Mouse (Mus musculus): ENCODE measurements around the gene Sigmar1. TPM values are rescaled to one million over a fixed set of nuclear protein-coding genes. Genes with fewer than 3 reads are reported as not detected.
"Not testable (repeated sequence)": the region's sequence is repeated elsewhere in the genome, so short reads cannot be mapped to it uniquely, and the experiment has no call there.

Gene Sigmar1
- 10 to 100 TPM; 36.9 to 44.0 TPM for total RNA-seq (2021)
- long read RNA-seq, transcript Sigmar1-201 (4 exons, 1,640 nt): major isoform, 16 of 36 reads
- long read RNA-seq, partial matches to known transcripts: 7 of 36 reads
- long read RNA-seq, other reads (novel, unspliced or antisense): 9 of 36 reads

GRCm38 (mm10) chr4:41755338-41756305 is at the start of gene Sigmar1:
Sigmar1 (minus strand) TSS chr4:41756157.
- DNase-seq (ENCODE audit: low spot score in 2 of 2): peak; percentile 70 to 87

DNA sequence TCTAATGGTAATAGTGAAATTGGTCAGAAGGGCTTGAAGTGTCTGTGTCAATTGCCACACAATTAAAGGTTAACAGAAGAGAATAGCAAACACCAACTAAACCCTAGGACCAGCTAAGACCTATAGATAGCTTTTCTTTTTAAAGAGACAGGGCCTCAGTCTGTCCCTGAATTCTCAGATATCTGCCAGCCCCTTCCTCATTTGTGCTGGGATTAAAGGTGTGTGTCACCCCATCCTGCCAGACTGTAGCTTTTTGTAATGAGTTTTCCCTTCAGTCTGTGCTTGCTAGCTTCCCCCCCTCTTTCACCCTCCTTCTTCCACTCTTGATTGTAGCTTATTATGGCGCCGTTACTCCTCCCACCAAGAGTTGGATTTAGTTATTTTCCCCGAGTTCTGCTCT is 27.2 kb upstream of the Sigmar1 start:
- DNase-seq (ENCODE audit: low spot score in 2 of 2): not testable (repeated sequence)

DNA sequence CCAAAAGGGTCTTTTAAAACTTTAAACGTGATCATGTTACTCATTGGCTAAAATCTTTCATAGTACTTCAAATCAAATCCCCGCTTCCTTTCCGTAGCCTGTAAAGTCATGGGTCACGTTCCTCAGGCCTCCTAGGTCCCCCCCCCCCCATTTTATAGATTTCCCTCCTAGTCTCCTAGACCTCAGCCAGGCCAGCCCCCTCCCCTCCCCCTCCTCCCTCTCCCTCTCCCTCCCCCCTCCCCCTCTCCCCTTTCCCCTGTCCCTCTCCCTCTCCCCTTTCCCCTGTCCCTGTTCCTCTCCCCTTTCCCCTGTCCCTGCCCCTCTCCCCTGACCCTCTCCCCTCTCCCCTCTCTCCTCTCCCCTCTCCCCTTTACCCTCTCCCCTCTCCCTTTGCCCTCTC is 26.8 kb upstream of the Sigmar1 start:
- not testable (repeated sequence) for DNase-seq (ENCODE audit: low spot score in 2 of 2)

DNA sequence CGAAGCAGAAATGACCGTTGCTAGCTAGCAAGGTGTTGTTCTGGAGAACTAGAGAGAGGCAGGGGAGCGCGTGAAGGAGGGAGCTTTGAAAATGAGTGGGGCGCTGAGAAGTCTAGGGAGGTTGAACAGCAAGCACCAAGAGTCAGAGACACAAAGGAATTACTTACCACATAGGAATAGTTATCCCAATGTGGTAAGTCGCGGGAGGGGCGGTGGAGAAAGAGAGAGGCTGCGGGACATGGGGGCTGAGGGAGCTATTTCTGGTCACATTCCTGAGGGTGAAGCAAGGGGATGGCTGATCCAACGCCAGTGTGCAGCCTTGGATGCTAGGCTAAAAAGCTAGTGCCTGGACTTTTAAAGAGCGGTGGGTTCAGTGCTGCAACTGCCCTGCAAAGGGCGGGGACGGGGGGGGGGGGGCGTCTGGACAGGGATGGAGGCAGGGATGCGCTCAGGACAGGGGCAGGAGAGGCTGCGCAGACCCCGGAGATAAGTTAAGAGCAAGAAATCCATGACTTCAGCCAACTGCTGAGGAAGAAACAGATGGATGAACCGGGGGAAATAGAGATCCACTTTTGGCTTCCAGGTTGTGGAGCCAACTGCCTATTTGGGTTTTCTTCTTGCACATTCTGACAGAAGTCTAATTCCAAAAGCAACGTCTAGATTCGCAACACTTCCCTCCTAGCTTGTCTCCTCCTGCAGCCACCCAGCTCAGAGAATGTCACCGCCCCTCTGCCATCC is 26.0 kb upstream of the Sigmar1 start:
- DNase-seq (ENCODE audit: low spot score in 2 of 2): peak in 1 of 2 experiments; percentile 46

DNA sequence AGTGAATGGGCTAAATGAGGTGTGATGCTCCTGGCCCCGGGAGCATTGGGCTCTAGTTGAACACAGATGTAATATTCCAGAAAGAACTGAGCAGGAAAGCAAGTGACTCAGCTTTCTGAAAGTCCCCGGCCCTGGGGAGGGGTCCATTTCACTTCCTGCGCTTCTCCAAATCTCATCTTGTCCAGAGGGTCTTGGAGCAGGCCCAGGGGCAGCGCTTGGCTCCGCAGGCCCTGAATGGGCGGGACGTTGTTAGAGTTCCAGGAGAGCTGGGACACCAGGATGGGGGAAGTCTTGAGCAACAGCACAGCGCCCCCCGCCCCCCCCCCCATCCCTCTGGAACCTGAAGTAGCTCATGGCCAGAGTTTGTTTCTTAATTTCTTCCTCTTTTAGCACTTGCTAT is 25.3 kb upstream of the Sigmar1 start:
- not testable (repeated sequence) for DNase-seq (ENCODE audit: low spot score in 2 of 2)

DNA sequence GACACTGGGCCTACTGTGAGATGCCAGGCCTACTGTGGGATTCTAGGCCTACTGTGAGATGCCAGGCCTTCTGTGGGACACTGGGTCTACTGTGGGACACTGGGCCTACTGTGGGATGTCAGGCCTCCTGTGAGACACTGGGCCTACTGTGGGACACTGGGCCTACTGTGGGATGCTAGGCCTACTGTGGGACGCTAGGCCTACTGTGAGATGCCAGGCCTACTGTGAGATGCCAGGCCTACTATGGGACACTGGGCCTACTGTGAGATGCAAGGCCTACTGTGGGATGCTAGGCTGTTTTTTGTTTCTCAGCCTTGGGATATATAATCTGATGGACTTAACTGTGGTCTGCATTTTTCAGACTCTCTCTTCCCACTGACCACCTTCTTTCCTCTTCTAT is 19.9 kb upstream of the Sigmar1 start:
- DNase-seq (ENCODE audit: low spot score in 2 of 2): not testable (repeated sequence)

GRCm38 (mm10) chr4:41774506-41774905 is 18.5 kb upstream of the Sigmar1 start:
- DNase-seq (ENCODE audit: low spot score in 2 of 2): not testable (repeated sequence)

GRCm38 (mm10) chr4:41774002-41774401 is 18.0 kb upstream of the Sigmar1 start, which contains the start of gene Ccl27a:
Ccl27a (minus strand) TSS chr4:41774247.
- DNase-seq (ENCODE audit: low spot score in 2 of 2): peak; percentile 79 to 85

DNA sequence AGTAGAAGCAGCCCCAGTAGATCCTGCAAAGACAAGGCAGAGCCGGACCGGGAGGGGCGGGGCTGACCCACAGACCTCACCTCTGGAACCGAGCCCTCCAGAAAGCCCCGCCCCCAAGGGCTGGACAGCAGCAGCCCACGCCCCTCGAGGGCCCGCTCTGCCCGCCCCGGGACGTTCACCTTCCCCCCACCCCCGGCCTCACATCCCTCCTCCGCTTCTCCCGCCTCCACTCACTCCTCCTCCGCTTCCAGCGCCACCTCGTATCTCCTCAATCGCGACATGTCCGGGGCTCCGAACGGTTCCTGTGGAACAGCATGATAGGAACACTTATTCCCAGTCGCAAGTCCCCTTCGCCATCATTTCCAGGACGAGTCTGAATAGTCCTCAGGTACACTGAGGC is 17.5 kb upstream of the Sigmar1 start:
- peak in 1 of 2 experiments; percentile 39 for DNase-seq (ENCODE audit: low spot score in 2 of 2)

GRCm38 (mm10) chr4:41772946-41773345 is 17.0 kb upstream of the Sigmar1 start:
- not testable (repeated sequence) for DNase-seq (ENCODE audit: low spot score in 2 of 2)

GRCm38 (mm10) chr4:41767301-41767700 is 11.3 kb upstream of the Sigmar1 start:
- DNase-seq (ENCODE audit: low spot score in 2 of 2): not testable (repeated sequence)

DNA sequence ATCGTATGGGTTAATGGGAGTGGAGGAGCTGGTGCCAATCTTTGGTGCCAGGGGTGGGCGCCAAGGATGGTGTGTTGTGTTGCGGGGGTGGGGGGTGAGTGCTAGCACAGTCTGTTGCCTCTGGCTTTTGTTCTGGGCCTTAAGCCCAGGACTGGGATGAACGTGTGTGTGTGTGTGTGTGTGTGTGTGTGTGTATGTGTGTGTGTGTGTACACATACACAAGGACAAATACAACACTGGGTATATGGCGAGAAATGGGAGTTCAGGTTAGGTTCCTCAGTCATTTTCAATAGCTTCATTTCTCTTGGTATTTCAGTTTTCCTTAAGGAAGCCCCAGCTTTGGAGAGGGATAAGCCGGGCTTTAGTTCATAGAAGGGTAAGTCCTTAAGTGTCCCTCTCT is 7.2 kb upstream of the Sigmar1 start:
- DNase-seq (ENCODE audit: low spot score in 2 of 2): not testable (repeated sequence)

GRCm38 (mm10) chr4:41762688-41763114 is 6.7 kb upstream of the Sigmar1 start:
- DNase-seq (ENCODE audit: low spot score in 2 of 2): not testable (repeated sequence)

DNA sequence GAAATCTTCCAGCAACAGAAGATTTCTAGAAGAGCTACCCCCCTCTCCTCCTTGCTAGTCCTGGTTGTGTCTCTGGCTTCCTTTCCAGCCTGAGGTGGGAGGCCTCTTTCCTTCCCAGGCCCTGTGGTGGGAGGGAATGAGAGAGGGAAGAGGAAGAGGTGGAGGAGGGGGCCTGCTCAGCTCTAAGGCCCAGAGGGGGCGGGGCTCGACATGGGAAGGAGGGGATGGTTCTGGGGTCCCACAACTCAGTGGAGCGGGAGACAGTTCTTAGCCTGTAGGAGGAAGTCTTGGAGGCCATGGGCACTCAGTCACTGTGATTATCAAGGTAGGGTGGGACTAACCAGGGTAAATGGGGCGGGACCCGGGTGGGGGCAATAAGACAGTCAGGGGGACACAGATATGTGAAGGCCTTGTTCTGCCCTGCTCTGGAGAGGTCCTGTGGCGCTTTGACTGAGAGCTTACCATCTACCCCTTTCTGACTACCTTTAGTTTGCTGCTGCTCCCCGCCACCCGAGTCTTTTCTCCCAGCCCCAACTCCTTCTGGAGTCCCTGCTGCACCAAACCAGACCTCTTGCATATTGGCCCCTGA is 6.2 kb upstream of the Sigmar1 start:
- DNase-seq (ENCODE audit: low spot score in 2 of 2): no peak

- DNase-seq (ENCODE audit: low spot score in 2 of 2): no peak
Measured at GRCm38 (mm10) chr4:41761680-41762079, 5.7 kb upstream of the Sigmar1 start.

DNA sequence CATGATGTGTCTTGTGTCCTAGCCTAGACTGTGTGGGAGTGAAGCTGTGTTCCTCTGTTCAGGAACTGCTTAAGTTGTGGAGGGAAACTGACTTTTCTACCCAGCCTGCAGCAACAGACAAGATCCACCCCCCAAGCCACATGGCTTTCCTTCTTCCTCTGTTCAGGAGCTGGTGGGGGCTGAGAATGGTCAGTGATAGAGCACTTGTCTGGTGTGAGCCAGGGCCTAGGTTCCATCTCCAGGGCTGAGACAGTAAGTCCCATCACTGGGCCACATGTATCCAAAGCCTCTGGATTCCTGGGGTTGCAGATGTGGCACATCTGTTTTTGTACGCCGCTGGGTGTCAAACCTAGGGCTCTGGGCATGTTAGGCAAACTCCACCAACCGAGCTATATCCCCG is 5.0 kb upstream of the Sigmar1 start:
- DNase-seq (ENCODE audit: low spot score in 2 of 2): no peak

GRCm38 (mm10) chr4:41760288-41760721 is 4.3 kb upstream of the Sigmar1 start:
- DNase-seq (ENCODE audit: low spot score in 2 of 2): peak; percentile 59 to 74

DNA sequence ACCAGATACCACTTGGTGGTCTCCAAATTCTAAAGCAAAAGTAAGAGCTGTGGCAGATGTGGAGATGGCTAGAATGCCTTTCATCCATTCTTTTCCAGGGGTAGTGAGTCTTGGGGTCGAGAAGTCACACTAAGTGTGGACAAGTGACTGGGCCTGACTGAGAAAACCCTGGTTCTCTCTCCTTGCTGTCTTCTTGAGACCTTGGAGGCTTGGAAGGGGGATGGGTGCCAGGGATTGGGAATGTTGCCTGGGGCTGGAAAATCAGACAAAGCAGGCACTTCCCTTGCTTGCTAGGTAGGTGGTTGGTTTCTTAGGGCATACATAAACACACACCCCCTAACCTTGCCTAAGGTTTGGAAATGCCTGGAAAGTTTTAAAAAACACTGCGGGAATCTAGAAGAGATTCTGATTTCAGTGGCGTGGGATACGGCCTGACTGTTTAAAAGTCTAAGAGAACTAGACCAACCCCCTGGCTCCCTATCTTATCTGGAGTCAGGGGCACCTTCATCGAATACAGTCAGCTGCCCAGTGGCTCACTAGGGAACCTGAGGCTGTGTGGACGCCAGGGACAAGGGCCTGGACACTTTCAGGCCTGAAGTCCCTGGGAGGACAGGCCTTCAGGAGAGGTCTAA is 3.8 kb upstream of the Sigmar1 start:
- DNase-seq (ENCODE audit: low spot score in 2 of 2): no peak

DNA sequence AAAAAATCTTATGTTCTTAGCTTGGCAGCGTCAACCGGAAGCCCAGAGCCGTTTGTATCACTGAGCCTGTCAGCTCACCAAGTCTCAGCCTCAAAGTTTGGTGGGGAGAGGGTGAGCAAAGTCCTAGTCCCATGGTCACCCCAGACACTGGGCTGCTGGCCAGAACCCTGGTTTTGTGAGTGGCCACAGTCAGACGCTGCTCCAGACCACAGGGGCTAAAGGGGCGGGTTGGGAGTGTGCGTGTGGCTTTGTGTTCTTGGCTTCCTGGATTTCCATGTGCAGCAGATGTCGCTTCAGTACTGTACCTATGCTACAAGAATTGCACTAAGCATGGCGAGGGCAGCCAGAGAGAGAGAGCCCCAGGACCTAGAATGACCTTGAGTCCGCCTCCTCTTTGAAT is 3.2 kb upstream of the Sigmar1 start:
- DNase-seq (ENCODE audit: low spot score in 2 of 2): no peak

DNA sequence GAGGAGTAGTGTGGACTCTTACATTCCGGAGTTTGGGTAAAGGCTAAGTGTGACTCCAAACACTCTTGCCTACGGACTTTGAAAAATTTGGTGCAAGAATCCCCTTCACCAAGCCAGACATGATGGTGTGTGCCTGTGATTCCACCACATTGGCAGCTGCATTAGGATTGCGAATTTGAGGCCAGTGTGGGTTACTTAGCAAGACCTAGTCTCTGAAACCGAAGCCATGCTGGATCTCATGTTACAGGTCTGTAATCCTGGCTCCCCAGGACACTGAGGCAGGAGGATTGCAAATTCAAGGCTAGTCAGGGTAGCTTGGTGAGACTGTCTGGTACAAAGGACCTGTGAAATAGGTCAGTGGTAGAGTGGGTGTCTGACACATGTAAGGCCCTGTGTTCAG is 2.7 kb upstream of the Sigmar1 start:
- no peak for DNase-seq (ENCODE audit: low spot score in 2 of 2)

DNA sequence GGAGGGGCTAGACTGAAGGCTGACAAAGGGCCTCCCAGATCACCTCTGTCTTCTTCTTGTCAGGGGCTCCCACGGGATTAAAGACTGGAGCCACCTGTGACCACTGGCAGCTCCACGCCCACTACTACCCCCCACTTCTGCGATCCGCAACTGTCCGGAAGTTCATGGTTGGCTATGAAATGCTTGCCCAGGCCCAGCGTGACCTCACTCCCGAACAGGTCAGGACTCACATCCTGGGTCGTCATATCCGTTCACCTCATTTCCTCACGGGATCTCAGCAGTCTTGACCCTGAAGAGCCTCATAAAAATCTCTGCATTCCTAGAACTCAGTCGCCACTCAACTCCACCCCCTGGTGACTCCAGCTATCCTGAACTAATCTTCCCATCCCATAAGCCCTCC is 2.1 kb upstream of the Sigmar1 start:
- no peak for DNase-seq (ENCODE audit: low spot score in 2 of 2)

All from layer of hippocampus, adult 18-20 months (tissue).